Mouse (Mus musculus) spleen, adult 2 months (tissue): ENCODE data around the gene Maea. TPM values are rescaled to one million over a fixed set of nuclear protein-coding genes. Genes with fewer than 3 reads are reported as not detected.
A peak's percentile ranks its signal among the peaks of the same experiment; 100 is the strongest.

Source experiments
- DNase-seq, 2 experiments: peaks; one replicate each; pipeline versions ENCODE4 v3.0.0 to v3.0.0-alpha.2; 2012 to 2021; ENCODE audit warnings: low spot score in 2 of 2, low read depth in 1 of 2
- H3K27ac ChIP-seq: fragments of 200-500 bp; 2 replicates; pipeline ENCODE4 v1.5.1; 2012; ENCODE audit warnings: low read length, inconsistent platforms; ENCODE audit not compliant: insufficient read depth
- H3K27me3 ChIP-seq: fragments of 200-500 bp; 2 replicates; pipeline ENCODE4 v1.6.1; 2012; ENCODE audit warnings: mild to moderate bottlenecking, moderate library complexity, low read length, inconsistent platforms; ENCODE audit not compliant: control insufficient read depth, insufficient read depth
- H3K36me3 ChIP-seq: fragments of 200-500 bp; 2 replicates; pipeline ENCODE4 v1.6.1; 2012; ENCODE audit warnings: mild to moderate bottlenecking, low read length, inconsistent platforms; ENCODE audit not compliant: control insufficient read depth, insufficient read depth
- H3K4me1 ChIP-seq: fragments of 200-500 bp; 2 replicates; pipeline ENCODE4 v1.6.1; 2011; ENCODE audit warnings: inconsistent platforms; ENCODE audit not compliant: control insufficient read depth, insufficient read depth, insufficient read length
- H3K4me3 ChIP-seq: fragments of 200-500 bp; 2 replicates; pipeline ENCODE4 v1.5.1; 2011; ENCODE audit warnings: mild to moderate bottlenecking, inconsistent platforms; ENCODE audit not compliant: insufficient read depth, insufficient read length; ENCODE audit errors: extremely low read depth
- CTCF ChIP-seq: fragments of 200-500 bp; IDR thresholded peaks from 2 replicates; pipeline ENCODE4 v1.5.1; 2011; ENCODE audit warnings: mild to moderate bottlenecking, inconsistent platforms; ENCODE audit not compliant: insufficient read depth, insufficient read length, insufficient replicate concordance; ENCODE audit errors: extremely low read depth
- POLR2A ChIP-seq: fragments of 200-500 bp; IDR thresholded peaks from 2 replicates; pipeline ENCODE4 v1.6.1; 2011; ENCODE audit warnings: low read depth, low read length, inconsistent platforms
- WGBS: fragments of 180-500 bp; shearing (Covaris S2); methylation state at CpG from one replicate; pipeline ENCODE4 v1.1.7; 2018; 5-methylcytosine and 5-hydroxymethylcytosine counted together
- polyA plus RNA-seq: library from polyadenylated mRNA; depleted of rRNA; stranded (reverse); fragments of >200 nt; gene quantifications from 2 replicates; pipeline ENCODE4 v1.2.3, GENCODE M21; 2012

Maea gene
- polyA plus RNA-seq, 1 experiment = 68.2 TPM

- Histone ChIP-seq H3K4me3 (no peak overlapping the region), H3K27ac (no peak overlapping the region), H3K27me3 (no peaks in the 10 kb centered on the region), H3K36me3 (peaks cover 13% of the 10 kb centered on the region), H3K4me1 (peaks cover 10% of the 10 kb centered on the region)
- 61% methylated on average over 1 of the region's 1 CpGs for WGBS
- DNase-seq = no peak
- TF ChIP-seq CTCF (no peak), POLR2A (no peak)
Observed at GRCm38 (mm10) chr5:33357494-33357893, 22.2 kb downstream of the Maea start.

- H3K27ac ChIP-seq = peak overlapping the region; percentile 55
- H3K4me3 ChIP-seq = no peak overlapping the region
- TF ChIP-seq POLR2A (no peak), CTCF (no peak)
- 36% methylated on average over 4 of the region's 4 CpGs for WGBS
- H3K27me3 ChIP-seq = no peaks in the 10 kb centered on the region
- peaks cover 20% of the 10 kb centered on the region for H3K36me3 ChIP-seq
- DNase-seq = peak in 1 of 2 experiments; percentile 21
- peaks cover 7% of the 10 kb centered on the region for H3K4me1 ChIP-seq
Observed at GRCm38 (mm10) chr5:33358467-33358866, 23.2 kb downstream of the Maea start.

GRCm38 (mm10) chr5:33363263-33363662, 28.0 kb downstream of the Maea start:
- peaks cover 46% of the 10 kb centered on the region for H3K36me3 ChIP-seq

GRCm38 (mm10) chr5:33368651-33369050, 33.3 kb downstream of the Maea start:
- Histone ChIP-seq H3K4me1 (peaks cover 5% of the 10 kb centered on the region; the same call in 1 of the 2 replicates), H3K4me3 (no peak overlapping the region), H3K36me3 (peaks cover 41% of the 10 kb centered on the region), H3K27ac (no peak overlapping the region), H3K27me3 (no peaks in the 10 kb centered on the region)
- no peak for TF ChIP-seq POLR2A
- TF ChIP-seq CTCF = no peak
- DNase-seq = no peak
- WGBS = 95% methylated on average over 4 of the region's 4 CpGs

More at GRCm38 (mm10) chr5:33363263-33363662, 28.0 kb downstream of the Maea start:
- Histone ChIP-seq H3K4me1 (peaks cover 2% of the 10 kb centered on the region), H3K27me3 (no peaks in the 10 kb centered on the region), H3K27ac (no peak overlapping the region), H3K4me3 (no peak overlapping the region)
- TF ChIP-seq POLR2A (no peak), CTCF (no peak)
- no peak for DNase-seq
- WGBS = 91% methylated on average over 5 of the region's 5 CpGs

- no peaks in the 10 kb centered on the region for H3K27me3 ChIP-seq
- H3K4me1 ChIP-seq = peaks cover 5% of the 10 kb centered on the region; the same call in 1 of the 2 replicates
- no peak overlapping the region for H3K4me3 ChIP-seq
- TF ChIP-seq POLR2A (no peak), CTCF (peak; percentile 35; the same call in 1 of the 2 replicates)
- H3K27ac ChIP-seq = no peak overlapping the region
- no peak for DNase-seq
- peaks cover 25% of the 10 kb centered on the region for H3K36me3 ChIP-seq
Observed at GRCm38 (mm10) chr5:33371137-33371536, 35.8 kb downstream of the Maea start.

- TF ChIP-seq POLR2A (no peak), CTCF (no peak)
- 89% methylated on average over 4 of the region's 4 CpGs for WGBS
- peak overlapping the region; percentile 43 for H3K27ac ChIP-seq
- DNase-seq = no peak
- no peaks in the 10 kb centered on the region for H3K27me3 ChIP-seq
- H3K4me3 ChIP-seq = no peak overlapping the region
- H3K4me1 ChIP-seq = peaks cover 5% of the 10 kb centered on the region; the same call in 1 of the 2 replicates
- peaks cover 22% of the 10 kb centered on the region for H3K36me3 ChIP-seq
Observed at GRCm38 (mm10) chr5:33371668-33372067, 36.4 kb downstream of the Maea start.

- Histone ChIP-seq H3K4me3 (no peak overlapping the region), H3K36me3 (peaks cover 19% of the 10 kb centered on the region), H3K4me1 (peaks cover 5% of the 10 kb centered on the region; the same call in 1 of the 2 replicates), H3K27ac (peak overlapping the region; percentile 36), H3K27me3 (no peaks in the 10 kb centered on the region)
- peak; percentile 15 to 18 for DNase-seq
- no peak for TF ChIP-seq POLR2A
- no peak for TF ChIP-seq CTCF
- 49% methylated on average over 18 of the region's 18 CpGs for WGBS
Observed at GRCm38 (mm10) chr5:33372331-33373038, 37.2 kb downstream of the Maea start.
